Mouse (Mus musculus) cerebellum, adult 2 months (tissue): ENCODE measurements at regions not wholly inside any gene's neighbourhood (a gene's known extent, or its start where the extent isn't known, plus 50 kb on each side); places are given as distances from the start of the nearest gene placed in this dataset.

Experiments used
- CTCF ChIP-seq: fragments of 200-500 bp; IDR thresholded peaks from 2 replicates; pipeline ENCODE4 v1.5.1; 2011; ENCODE audit warnings: low read depth, mild to moderate bottlenecking, control low read depth, low read length, moderate library complexity, borderline replicate concordance; ENCODE audit not compliant: insufficient read depth
- POLR2A ChIP-seq: fragments of 200-500 bp; IDR thresholded peaks from 2 replicates; pipeline ENCODE4 v1.6.1; 2011; ENCODE audit warnings: low read length, control low read depth, borderline replicate concordance; ENCODE audit not compliant: insufficient read depth

DNA sequence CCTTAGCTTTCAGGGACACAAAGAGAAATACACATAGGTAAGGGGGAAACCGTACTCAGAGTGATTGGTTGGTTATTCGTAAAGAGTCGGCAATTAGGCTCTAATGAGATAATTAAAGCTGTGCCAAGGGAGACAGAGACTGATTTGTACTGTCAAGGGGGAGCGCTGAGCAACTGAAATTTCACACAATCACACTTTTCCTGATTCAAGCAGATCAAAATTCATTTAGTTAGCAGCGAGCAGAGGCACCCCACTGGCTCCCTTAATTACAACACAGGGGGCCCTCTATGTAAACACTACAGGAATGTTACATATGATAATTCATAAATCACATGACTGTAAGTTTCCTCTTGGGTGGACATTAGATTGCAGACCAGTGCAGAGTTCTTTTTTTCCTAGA is 180.5 kb downstream of the Phlda1 start:
- TF ChIP-seq POLR2A = no peak
- no peak for TF ChIP-seq CTCF
